Mouse (Mus musculus): Measurements from ENCODE around the gene Lrrc32. TPM values are rescaled to one million over a fixed set of nuclear protein-coding genes. Genes with fewer than 3 reads are reported as not detected.

Lrrc32 gene
- polyA plus RNA-seq, 1 experiment from 2014 or later = 4.1 TPM

DNA sequence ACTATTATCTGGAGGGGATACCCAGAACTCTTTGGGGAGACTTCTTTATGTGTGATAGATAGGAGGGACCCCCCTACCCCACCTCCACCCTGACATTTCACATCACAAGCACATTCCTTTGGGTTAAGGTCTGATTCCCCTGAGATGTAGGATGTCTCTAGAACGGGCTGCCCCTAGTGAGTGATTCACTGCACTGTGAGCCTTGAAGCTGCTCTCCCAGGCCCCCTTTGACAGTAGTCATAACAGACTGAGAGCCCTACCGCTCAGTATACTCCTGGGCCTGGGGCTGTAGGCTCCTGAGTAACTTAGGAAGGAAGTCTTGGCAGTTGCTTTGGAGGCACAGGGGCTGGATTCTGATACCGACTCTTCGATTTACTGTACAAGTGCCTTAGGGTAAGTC lies 1.2 kb downstream of the Lrrc32 start:
- Histone ChIP-seq H3K9ac (replicated peaks) (no peak overlapping the region), H3K4me1 (peaks cover 12% of the 10 kb centered on the region), H3K36me3 (no peaks in the 10 kb centered on the region), H3K27ac (replicated peaks) (no peak overlapping the region), H3K27me3 (peaks cover 40% of the 10 kb centered on the region), H3K4me2 (replicated peaks) (peak overlapping the region; percentile 81), H3K9me3 (no peaks in the 10 kb centered on the region), H3K4me3 (peak overlapping the region; percentile 49)
- peak; percentile 5; the same call in 1 of the 2 replicates for ATAC-seq (ENCODE audit: low FRiP score, low read depth)
- WGBS = 74% methylated on average over 4 of the region's 4 CpGs

DNA sequence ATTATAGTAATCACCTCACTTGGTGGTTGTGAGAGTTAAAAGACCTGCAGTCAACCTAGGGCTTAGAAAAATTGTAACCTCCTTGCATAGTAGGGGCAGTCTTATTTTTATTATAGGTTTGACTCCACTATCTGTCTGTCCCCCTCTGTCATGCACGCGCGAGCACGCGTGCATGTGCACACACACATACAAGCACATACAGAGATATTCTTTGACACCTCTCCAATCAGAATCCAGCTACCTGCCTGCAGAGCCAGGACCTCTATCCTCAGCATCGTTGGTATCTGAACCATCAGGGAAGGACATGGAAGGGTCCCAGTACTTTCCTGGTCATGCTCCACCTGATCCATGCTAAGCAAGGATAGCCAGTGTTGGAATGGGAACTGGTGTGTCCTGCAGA lies 1.8 kb downstream of the Lrrc32 start:
- Histone ChIP-seq H3K36me3 (no peaks in the 10 kb centered on the region), H3K9me3 (no peaks in the 10 kb centered on the region), H3K27me3 (peaks cover 40% of the 10 kb centered on the region), H3K9ac (replicated peaks) (no peak overlapping the region), H3K4me2 (replicated peaks) (no peak overlapping the region), H3K4me3 (no peak overlapping the region), H3K4me1 (peaks cover 12% of the 10 kb centered on the region), H3K27ac (replicated peaks) (no peak overlapping the region)
- ATAC-seq (ENCODE audit: low FRiP score, low read depth) = no peak
- WGBS = 92% methylated on average over 6 of the region's 6 CpGs

DNA sequence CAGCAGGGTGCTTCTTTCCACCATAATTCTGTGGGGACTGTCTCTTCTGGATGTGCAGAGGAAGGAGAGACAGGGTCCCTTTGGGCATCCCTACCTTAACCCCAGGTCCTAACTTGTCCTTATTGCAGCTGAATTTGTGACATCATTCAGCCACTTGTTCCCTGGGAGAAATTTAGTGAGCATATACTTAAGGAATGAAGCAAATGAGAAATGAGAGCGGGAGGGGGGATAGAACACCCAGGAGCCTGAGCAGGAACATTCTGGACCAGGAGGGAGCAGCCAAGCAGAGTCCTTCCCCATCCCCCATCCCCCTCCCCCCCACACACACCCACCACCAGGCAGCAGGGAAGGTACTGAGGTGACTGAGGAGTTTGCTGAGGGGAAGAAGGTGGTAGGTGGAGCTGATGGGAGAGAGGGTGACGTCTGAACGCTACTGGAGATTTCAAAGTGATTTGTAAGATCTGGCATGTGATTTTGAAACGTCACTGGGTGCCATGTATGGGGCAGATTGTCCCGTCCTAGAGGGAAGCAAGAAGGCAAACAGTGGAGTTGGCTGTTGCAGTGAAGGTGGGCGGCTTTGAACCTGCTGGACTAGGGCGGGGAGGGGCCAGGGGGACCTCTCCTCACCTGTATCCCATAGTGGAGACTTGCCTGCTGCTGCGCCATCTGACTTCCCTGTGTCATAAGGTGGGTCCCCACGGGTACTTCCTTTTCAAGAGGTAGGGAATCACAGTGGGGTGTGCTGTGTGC lies 2.5 kb downstream of the Lrrc32 start:
- Histone ChIP-seq H3K36me3 (no peaks in the 10 kb centered on the region), H3K9ac (replicated peaks) (no peak overlapping the region), H3K4me2 (replicated peaks) (no peak overlapping the region), H3K4me1 (peaks cover 13% of the 10 kb centered on the region), H3K27ac (replicated peaks) (no peak overlapping the region), H3K9me3 (no peaks in the 10 kb centered on the region), H3K4me3 (no peak overlapping the region), H3K27me3 (peaks cover 40% of the 10 kb centered on the region)
- no peak for ATAC-seq (ENCODE audit: low FRiP score, low read depth)
- WGBS = 66% methylated on average over 9 of the region's 9 CpGs

DNA sequence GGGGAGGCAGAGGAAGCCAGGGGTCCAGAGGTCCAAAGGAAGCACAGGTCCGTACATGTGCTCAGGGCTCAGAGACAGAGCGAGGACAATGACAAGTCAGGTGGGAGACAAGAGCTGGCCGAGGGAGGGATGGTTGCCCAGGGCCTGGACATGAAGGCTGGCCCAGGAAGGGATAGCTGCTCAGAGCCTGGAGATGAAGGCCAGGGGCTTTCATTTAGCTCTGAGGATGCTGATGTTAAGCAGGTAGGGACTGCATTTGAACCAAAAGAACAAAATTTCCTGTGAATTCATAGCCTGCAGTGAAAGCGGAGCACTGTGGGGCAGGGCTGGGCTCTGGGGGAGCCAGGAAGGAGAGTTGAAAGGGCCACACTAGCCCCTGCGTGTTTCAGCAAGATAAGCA lies 3.2 kb downstream of the Lrrc32 start:
- Histone ChIP-seq H3K9me3 (no peaks in the 10 kb centered on the region), H3K4me2 (replicated peaks) (no peak overlapping the region), H3K27me3 (peaks cover 40% of the 10 kb centered on the region), H3K9ac (replicated peaks) (no peak overlapping the region), H3K36me3 (no peaks in the 10 kb centered on the region), H3K4me3 (no peak overlapping the region), H3K27ac (replicated peaks) (no peak overlapping the region; the same call in 1 of the 2 replicates), H3K4me1 (peaks cover 13% of the 10 kb centered on the region; the same call in 1 of the 2 replicates)
- no peak for ATAC-seq (ENCODE audit: low FRiP score, low read depth)
- WGBS = 75% methylated on average over 5 of the region's 5 CpGs

DNA sequence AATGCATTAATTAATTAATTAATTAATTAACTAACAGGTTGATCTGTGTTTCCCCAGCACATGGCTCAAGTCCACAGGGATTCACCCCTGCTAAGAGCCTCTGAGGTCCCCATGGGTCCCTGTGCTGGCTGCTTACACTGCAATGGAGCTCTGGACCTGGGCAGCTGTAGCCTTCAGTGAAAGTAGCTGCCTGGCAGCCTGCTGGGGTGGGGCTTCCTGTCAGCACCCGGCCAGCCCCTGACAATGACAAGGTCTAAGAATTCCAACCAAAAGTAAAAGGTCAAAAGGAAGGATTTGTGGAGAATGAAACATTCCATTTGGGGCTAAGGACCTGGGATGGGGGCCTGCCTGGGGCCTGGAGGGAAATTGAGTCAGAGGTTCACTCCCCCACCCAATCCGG lies 4.2 kb downstream of the Lrrc32 start:
- Histone ChIP-seq H3K9me3 (no peaks in the 10 kb centered on the region), H3K4me1 (peaks cover 13% of the 10 kb centered on the region; the same call in 1 of the 2 replicates), H3K27ac (replicated peaks) (no peak overlapping the region), H3K27me3 (peaks cover 32% of the 10 kb centered on the region), H3K4me2 (replicated peaks) (no peak overlapping the region), H3K9ac (replicated peaks) (no peak overlapping the region), H3K4me3 (no peak overlapping the region), H3K36me3 (no peaks in the 10 kb centered on the region)
- WGBS = 82% methylated on average over 2 of the region's 2 CpGs
- ATAC-seq (ENCODE audit: low FRiP score, low read depth) = no peak

DNA sequence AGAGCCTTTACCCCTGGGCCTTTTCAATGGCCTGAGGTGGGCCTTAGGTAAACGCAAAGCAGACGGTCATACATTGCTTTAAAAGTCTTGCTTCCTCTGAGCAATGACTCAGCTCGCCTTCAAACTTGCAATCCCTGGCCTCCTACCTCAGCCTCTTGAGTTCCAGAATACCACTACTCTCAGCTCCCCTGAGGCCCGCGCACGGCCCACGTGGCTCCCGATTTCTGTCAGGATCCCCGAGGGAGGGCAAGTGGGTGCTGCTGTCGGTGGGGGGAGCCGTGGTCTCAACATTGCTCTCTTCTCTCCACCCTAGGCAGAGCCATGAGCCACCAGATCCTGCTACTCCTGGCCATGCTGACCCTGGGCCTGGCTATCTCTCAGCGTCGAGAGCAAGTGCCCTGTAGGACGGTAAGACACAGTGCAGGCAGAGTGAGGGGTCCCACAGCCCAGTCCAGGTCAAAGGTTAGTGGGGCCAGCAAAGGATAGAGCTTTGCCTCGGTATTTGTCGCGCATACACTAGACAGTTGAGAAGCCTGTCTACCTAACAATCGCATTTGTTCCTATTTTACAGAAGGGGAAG lies 4.9 kb downstream of the Lrrc32 start:
- no peaks in the 10 kb centered on the region for H3K36me3 ChIP-seq
- H3K9me3 ChIP-seq = no peaks in the 10 kb centered on the region
- ATAC-seq (ENCODE audit: low FRiP score, low read depth) = no peak
- H3K27me3 ChIP-seq = peaks cover 26% of the 10 kb centered on the region
- no peak overlapping the region for H3K4me3 ChIP-seq
- H3K9ac ChIP-seq (replicated peaks) = no peak overlapping the region
- H3K27ac ChIP-seq (replicated peaks) = no peak overlapping the region
- H3K4me2 ChIP-seq (replicated peaks) = no peak overlapping the region
- H3K4me1 ChIP-seq = peaks cover 13% of the 10 kb centered on the region; the same call in 1 of the 2 replicates
- WGBS = 76% methylated on average over 18 of the region's 18 CpGs

DNA sequence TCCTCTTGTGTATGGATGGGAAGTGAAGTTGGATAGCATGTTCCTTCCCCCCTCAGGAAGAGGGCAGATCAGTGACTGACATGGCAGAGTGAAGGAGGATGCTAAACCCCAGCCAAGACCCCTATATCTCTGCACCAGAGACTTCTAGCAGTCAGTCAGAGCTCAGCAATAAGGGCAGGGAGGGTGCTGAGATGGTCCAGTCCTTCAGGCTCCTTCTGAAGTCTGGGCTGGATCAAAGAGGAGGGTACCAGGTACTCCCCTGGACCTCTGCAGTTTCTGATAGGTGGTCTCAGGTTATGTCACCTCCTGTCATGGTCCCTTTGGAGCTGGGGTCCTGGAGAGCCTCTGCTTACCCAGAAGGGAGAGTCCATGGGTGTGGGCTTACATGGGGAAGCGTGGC lies 6.5 kb downstream of the Lrrc32 start:
- no peak overlapping the region for H3K4me3 ChIP-seq
- WGBS = 59% methylated on average over 1 of the region's 1 CpGs
- H3K9ac ChIP-seq (replicated peaks) = no peak overlapping the region
- H3K36me3 ChIP-seq = no peaks in the 10 kb centered on the region
- 0 out of 2 replicates have a peak, but pooled peaks cover 5% of the 10 kb centered on the region for H3K4me1 ChIP-seq
- ATAC-seq (ENCODE audit: low FRiP score, low read depth) = no peak
- H3K27ac ChIP-seq (replicated peaks) = no peak overlapping the region
- no peaks in the 10 kb centered on the region for H3K9me3 ChIP-seq
- H3K27me3 ChIP-seq = peaks cover 14% of the 10 kb centered on the region
- no peak overlapping the region for H3K4me2 ChIP-seq (replicated peaks)

DNA sequence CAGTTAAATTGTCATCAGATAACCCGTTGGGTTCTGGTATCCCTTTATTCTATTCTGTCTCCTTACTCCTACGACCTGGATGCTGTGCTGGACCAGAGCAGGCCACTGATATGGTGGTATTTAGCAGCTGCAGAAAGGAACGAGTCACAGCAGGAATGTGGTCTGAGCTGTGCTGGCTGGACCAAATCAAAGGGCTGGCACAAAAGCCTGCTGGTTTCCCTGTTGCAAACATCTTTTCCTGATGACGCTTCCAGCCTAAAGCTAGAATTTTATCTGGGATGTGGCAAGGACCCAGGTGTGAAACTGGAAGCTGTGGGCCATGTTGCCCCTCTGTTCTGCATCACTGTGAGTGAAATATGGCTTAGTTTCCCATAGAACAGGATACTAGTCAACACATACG lies 8.4 kb downstream of the Lrrc32 start:
- H3K36me3 ChIP-seq = no peaks in the 10 kb centered on the region
- H3K9me3 ChIP-seq = no peaks in the 10 kb centered on the region
- H3K4me2 ChIP-seq (replicated peaks) = no peak overlapping the region
- no peak overlapping the region for H3K9ac ChIP-seq (replicated peaks)
- 57% methylated on average over 5 of the region's 5 CpGs for WGBS
- H3K4me1 ChIP-seq = 0 out of 2 replicates have a peak, but pooled peaks cover 5% of the 10 kb centered on the region
- H3K4me3 ChIP-seq = no peak overlapping the region
- no peak for ATAC-seq (ENCODE audit: low FRiP score, low read depth)
- no peaks in the 10 kb centered on the region for H3K27me3 ChIP-seq
- no peak overlapping the region for H3K27ac ChIP-seq (replicated peaks)

DNA sequence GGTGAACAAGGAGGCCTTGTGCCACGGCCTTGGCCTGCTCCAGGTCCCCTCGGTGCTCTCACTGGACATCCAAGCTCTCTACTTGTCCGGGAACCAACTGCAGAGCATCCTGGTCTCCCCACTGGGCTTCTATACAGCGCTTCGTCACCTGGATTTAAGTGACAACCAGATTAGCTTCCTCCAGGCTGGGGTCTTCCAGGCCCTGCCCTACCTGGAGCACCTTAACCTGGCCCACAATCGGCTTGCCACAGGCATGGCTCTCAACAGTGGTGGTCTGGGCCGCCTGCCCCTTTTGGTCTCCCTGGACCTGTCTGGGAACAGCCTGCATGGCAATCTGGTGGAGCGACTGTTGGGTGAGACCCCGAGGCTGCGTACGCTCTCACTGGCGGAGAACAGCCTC lies 9.0 kb downstream of the Lrrc32 start:
- Histone ChIP-seq H3K9ac (replicated peaks) (no peak overlapping the region), H3K36me3 (no peaks in the 10 kb centered on the region), H3K4me3 (no peak overlapping the region), H3K27me3 (no peaks in the 10 kb centered on the region), H3K27ac (replicated peaks) (no peak overlapping the region), H3K9me3 (no peaks in the 10 kb centered on the region), H3K4me1 (0 out of 2 replicates have a peak, but pooled peaks cover 5% of the 10 kb centered on the region), H3K4me2 (replicated peaks) (no peak overlapping the region)
- 92% methylated on average over 12 of the region's 12 CpGs for WGBS
- no peak for ATAC-seq (ENCODE audit: low FRiP score, low read depth)

DNA sequence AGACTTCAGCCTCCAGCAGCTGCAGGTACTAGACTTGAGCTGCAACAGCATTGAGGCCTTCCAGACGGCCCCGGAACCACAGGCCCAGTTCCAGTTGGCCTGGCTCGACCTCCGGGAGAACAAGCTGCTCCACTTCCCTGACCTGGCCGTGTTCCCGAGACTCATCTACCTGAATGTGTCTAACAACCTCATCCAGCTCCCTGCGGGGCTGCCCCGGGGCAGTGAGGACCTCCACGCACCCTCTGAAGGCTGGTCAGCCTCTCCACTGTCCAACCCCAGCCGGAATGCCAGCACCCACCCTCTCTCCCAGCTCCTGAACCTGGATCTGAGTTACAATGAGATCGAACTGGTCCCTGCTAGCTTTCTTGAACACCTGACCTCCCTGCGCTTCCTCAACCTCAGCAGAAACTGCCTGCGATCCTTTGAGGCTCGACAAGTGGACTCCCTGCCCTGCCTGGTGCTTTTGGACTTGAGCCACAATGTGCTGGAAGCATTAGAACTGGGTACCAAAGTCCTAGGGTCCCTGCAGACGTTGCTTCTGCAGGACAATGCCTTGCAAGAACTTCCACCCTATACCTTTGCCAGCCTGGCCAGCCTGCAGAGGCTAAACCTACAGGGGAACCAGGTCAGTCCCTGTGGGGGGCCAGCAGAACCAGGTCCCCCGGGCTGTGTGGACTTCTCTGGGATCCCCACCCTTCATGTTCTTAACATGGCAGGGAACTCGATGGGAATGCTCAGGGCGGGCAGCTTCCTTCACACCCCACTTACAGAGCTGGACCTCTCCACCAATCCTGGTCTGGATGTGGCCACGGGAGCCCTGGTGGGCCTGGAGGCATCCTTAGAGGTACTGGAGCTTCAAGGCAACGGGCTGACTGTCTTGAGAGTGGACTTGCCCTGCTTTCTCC lies 9.8 kb downstream of the Lrrc32 start:
- WGBS = 85% methylated on average over 20 of the region's 20 CpGs
- no peaks in the 10 kb centered on the region for H3K36me3 ChIP-seq
- peaks cover 7% of the 10 kb centered on the region for H3K4me1 ChIP-seq
- H3K27me3 ChIP-seq = no peaks in the 10 kb centered on the region
- H3K4me3 ChIP-seq = no peak overlapping the region
- H3K4me2 ChIP-seq (replicated peaks) = no peak overlapping the region
- no peak overlapping the region for H3K27ac ChIP-seq (replicated peaks)
- no peak overlapping the region for H3K9ac ChIP-seq (replicated peaks)
- no peaks in the 10 kb centered on the region for H3K9me3 ChIP-seq
- ATAC-seq (ENCODE audit: low FRiP score, low read depth) = no peak

DNA sequence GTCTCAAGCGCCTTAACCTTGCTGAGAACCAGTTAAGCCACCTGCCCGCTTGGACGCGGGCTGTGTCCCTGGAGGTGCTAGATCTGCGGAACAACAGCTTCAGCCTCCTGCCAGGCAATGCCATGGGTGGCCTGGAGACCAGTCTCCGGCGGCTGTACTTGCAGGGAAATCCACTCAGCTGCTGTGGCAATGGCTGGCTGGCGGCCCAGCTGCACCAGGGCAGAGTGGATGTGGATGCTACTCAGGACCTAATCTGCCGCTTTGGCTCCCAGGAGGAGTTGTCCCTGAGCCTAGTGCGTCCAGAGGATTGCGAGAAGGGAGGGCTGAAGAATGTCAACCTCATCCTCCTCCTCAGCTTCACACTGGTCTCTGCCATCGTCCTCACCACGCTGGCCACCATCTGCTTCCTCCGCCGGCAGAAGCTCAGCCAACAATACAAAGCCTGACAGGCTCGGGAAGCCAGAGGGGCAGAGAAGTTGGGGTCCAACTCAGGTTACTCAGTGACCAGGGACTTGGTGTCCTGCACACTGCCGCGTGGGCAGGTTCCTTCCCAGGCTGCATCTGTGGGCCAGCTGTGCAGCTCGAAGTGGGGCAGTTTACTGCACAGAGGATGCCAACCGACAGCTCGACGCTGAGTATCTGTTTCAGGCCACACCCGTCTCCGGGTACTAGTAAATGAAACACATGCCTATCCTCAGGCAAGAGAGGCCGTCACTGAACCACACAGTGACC lies 10.6 kb downstream of the Lrrc32 start:
- ATAC-seq (ENCODE audit: low FRiP score, low read depth) = no peak

More for the DNA sequence above, 10.6 kb downstream of the Lrrc32 start:
- Histone ChIP-seq H3K9me3 (no peaks in the 10 kb centered on the region), H3K4me2 (replicated peaks) (no peak overlapping the region), H3K36me3 (no peaks in the 10 kb centered on the region), H3K27ac (replicated peaks) (no peak overlapping the region), H3K4me1 (peaks cover 15% of the 10 kb centered on the region), H3K27me3 (no peaks in the 10 kb centered on the region), H3K9ac (replicated peaks) (no peak overlapping the region), H3K4me3 (no peak overlapping the region)
- WGBS = 83% methylated on average over 25 of the region's 25 CpGs
